Mouse (Mus musculus): ENCODE data around the gene Prr15l.

Prr15l gene

GRCm38 (mm10) chr11:96976911-96977591, 49.1 kb downstream of the Prr15l start:
- DNase-seq (ENCODE audit: low spot score) = peak; percentile 74

GRCm38 (mm10) chr11:96977606-96978400, 49.9 kb downstream of the Prr15l start:
- DNase-seq (ENCODE audit: low spot score) = peak; percentile 100

GRCm38 (mm10) chr11:96978401-96979246, 50.7 kb downstream of the Prr15l start:
- DNase-seq (ENCODE audit: low spot score) = no peak

DNA sequence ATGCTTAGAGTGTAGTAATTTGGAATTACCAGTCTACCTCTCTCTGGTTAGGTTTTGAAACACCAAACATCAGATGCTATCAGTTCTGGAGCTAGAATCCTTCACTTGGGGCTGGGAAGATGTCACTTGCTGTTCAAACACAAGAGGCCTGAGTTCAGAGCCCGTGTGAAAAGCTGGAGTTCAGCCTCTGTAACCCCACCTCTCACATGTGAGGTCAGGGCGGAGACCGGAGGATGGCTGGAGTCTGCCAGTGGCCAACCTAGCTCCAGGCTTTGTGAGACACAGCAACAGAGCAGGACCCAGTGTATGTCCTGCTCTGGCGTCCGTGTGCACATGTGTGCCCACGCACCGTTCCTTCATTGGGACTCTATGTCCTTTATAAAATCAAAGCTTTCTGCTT, 51.4 kb downstream of the Prr15l start:
- no peak for DNase-seq (ENCODE audit: low spot score)

DNA sequence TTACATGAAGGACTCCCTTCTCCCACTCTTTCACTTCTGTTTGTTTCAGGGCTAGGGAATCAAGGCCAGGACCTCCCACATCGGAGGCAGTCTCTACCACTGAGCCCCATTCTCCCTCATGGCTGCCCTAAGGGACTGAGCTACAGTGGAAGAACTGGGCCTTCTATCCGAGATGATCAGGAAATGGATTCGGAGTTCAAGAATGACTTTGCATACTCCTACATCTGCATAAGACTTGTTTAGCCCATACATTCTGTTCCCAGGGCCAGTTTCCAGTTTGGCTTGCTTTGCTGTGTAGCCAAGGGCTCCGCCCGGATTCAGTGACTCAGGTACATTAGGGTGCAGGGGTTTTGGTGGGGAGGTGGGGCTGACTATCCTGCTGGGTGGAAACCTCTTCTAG, 52.1 kb downstream of the Prr15l start:
- no peak for DNase-seq (ENCODE audit: low spot score)

DNA sequence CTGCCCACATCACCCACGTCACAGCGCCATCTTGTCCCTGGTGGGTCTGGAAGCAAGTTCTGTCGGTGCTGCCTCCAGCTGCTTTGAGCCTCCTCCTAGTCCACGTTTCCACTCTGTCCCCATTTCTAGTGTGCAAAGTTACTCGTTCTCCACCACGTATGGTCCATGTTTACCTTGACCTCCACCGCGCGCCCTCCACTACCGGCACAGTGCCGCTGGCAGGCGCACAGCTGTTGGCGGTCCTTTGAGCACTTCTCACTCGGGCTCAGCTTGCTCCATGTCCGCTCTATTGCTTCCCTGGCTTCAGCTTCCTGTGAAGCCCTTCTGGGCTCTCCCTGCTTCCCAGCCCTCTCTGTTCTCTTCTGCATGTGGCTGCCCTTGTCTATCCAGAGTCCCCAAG, 53.6 kb downstream of the Prr15l start:
- DNase-seq (ENCODE audit: low spot score) = no peak

DNA sequence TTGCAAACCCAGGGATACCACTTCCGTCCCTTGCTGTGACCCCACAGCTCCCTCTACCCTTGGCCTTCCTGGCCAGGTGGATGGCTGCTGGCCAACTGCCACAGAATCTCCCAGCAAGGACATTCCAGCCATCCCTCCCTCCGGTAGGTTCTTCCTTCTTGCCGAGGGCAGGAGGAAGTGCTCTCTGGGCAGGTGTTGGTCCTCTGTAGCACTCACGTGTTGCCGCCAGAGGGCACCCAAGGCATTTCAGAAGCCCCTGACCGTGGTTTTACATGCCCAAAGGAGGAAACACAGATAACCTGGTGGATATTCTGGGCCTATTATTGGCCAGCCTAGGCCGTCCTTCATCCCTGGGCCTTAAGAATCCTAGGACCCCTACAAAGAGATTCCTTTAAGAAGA, 54.5 kb downstream of the Prr15l start:
- peak; percentile 90 for DNase-seq (ENCODE audit: low spot score)

DNA sequence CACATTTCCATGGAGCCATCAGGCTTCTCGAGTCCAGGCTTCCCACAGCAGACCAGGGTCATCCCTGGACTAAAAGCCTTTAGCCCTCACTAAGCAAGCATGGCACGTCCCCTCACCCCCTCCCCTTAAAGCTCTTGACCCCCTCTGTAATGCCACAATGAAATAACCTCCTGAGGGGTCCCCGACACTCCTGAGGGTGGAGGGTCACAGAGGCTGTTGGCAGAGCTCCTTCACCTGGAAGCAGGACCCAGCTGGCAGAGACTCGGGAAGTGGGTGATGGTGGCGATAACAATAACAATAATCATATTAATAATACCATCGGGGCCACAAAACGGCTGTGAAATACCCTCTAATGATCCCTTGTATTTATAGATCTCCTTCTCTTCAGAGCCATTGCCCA, 55.0 kb downstream of the Prr15l start, which contains the start of gene Sp2:
Sp2 (minus strand) TSS at position 101 of the 400 bp plus-strand sequence.
- no peak for DNase-seq (ENCODE audit: low spot score)

GRCm38 (mm10) chr11:96984903-96985302, 57.0 kb downstream of the Prr15l start:
- no peak for DNase-seq (ENCODE audit: low spot score)

GRCm38 (mm10) chr11:96986463-96986862, 58.6 kb downstream of the Prr15l start:
- DNase-seq (ENCODE audit: low spot score) = no peak
